Mouse (Mus musculus): Measurements from ENCODE around the gene Sult2b1.

DNA sequence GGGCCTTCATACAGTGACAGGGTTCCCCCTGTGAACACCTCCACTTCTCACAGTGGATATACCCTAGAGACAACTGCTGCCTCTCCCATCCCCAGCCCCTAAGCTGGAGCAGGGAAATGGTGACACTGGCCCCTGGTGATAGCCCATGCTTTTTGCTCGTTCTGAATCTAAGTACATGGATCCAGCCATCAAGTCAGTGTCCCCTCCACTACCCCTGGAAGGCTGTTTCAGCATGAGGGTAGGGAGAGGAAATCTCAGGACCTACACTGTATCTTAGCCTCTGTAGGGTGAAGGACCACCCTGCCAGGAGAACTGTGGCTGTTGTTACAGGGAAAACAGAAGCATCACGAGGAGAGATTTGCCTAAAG, 31.5 kb upstream of the Sult2b1 start:
- TF ChIP-seq POLR2A (IDR thresholded peaks at IDR 0.05; ENCODE audit: borderline replicate concordance, extremely low read depth, low read depth, low read length) (no peak), CTCF (IDR thresholded peaks at IDR 0.05; ENCODE audit: insufficient read depth, low read length) (no peak)
